In genomic region chr11:68400021-68400671, GRCm38 (mm10) we compare ENCODE assay signal across 9 mouse cellular contexts. TPM values are rescaled to one million over a fixed set of nuclear protein-coding genes. Genes with fewer than 3 reads are reported as not detected.
DNase-seq lines count a peak whose midpoint lies in the region; ATAC-seq and TF ChIP-seq lines count a peak whose summit lies in the region.
"Had no signal": no experiment of that assay in that cellular context is flagged by ENCODE, and none has a peak within 500 bp of the region (broad histone marks: within the 10 kb centered on the region; RNA-seq: fewer than 3 reads in every experiment).

No protein-coding gene starts in this region.

- H3K79me2 ChIP-seq in liver, adult 2 months (ENCODE audit: control insufficient read depth, insufficient read depth, low read length), result no peaks in the 10 kb centered on the region

- intact Hi-C loops in gastrocnemius, postnatal 14 days (cut with DNase I; ENCODE audit: low total_unique reads), result no loop called here
- intact Hi-C loops in left cerebral cortex, postnatal 14 days (cut with DNase I), result loop anchor here (10.0 kb wide), 1 partner anchor 575 kb away; no protein-coding TSS in a partner anchor

- 2% methylated on average over 52 of the region's 57 CpGs for WGBS in liver, adult 2 months
- under 1% methylated on average over 55 of the region's 57 CpGs for WGBS in intestine, postnatal 0 days
- under 1% methylated on average over 57 of the region's 57 CpGs for WGBS in lung, embryonic 14.5 days

- H3K4me1 ChIP-seq in liver, adult 2 months (ENCODE audit: control insufficient read depth, insufficient read depth, low read length), result peaks cover 2% of the 10 kb centered on the region; the same call in 1 of the 2 replicates
- no peaks in the 10 kb centered on the region for H3K4me1 ChIP-seq in intestine, postnatal 0 days (replicated peaks; ENCODE audit: control insufficient read depth, insufficient read depth, low read length)
- 0 out of 2 replicates have a peak, but pooled peaks cover 5% of the 10 kb centered on the region for H3K4me1 ChIP-seq in lung, embryonic 14.5 days (ENCODE audit: insufficient read depth)

- H3K27me3 ChIP-seq in liver, adult 2 months (ENCODE audit: control insufficient read depth, insufficient read depth, low read length), result no peaks in the 10 kb centered on the region; the same call in none of the 2 replicates
- H3K27me3 ChIP-seq in intestine, postnatal 0 days (replicated peaks; ENCODE audit: control insufficient read depth, insufficient read depth, low read length), result peaks cover 57% of the 10 kb centered on the region
- H3K27me3 ChIP-seq in lung, embryonic 14.5 days (ENCODE audit: insufficient read depth, low read length), result peaks cover 67% of the 10 kb centered on the region
- no peaks in the 10 kb centered on the region for H3K27me3 ChIP-seq in splenic B cell, adult 2 months (ENCODE audit: control insufficient read depth, insufficient read depth, low read length, poor library complexity, severe bottlenecking)

- ATAC-seq in intestine, postnatal 0 days, result no peak
- ATAC-seq in lung, embryonic 14.5 days (ENCODE audit: insufficient read depth), result peak; percentile 67

- peak; percentile 19; the same call in 1 of the 2 replicates for TF ChIP-seq CTCF in liver, adult 2 months (IDR thresholded peaks at IDR 0.05; ENCODE audit: low read depth, low read length)
- peak; percentile 60 for TF ChIP-seq CTCF in intestine, postnatal 0 days (IDR thresholded peaks at IDR 0.05; ENCODE audit: low read depth)
- peak; percentile 54 for TF ChIP-seq CTCF in lung, embryonic 14.5 days (IDR thresholded peaks at IDR 0.05; ENCODE audit: low read depth)

- H3K4me3 ChIP-seq in liver, adult 2 months (ENCODE audit: insufficient read depth, low read depth, low read length), result peak overlapping the region; percentile 28; the same call in 1 of the 2 replicates
- H3K4me3 ChIP-seq in intestine, postnatal 0 days (ENCODE audit: low read depth, low read length), result peak overlapping the region; percentile 47
- H3K4me3 ChIP-seq in lung, embryonic 14.5 days (ENCODE audit: low read depth, low read length), result peak overlapping the region; percentile 49

- H3K27ac ChIP-seq in liver, adult 2 months (replicated peaks; ENCODE audit: insufficient read depth, low read depth, low read length), result no peak overlapping the region
- no peak overlapping the region for H3K27ac ChIP-seq in intestine, postnatal 0 days (ENCODE audit: low read depth, low read length)
- no peak overlapping the region for H3K27ac ChIP-seq in lung, embryonic 14.5 days (ENCODE audit: low read depth)

- H3K9ac ChIP-seq in liver, adult 2 months (ENCODE audit: low read depth, low read length), result no peak overlapping the region
- H3K9ac ChIP-seq in intestine, postnatal 0 days (ENCODE audit: low read depth, low read length), result no peak overlapping the region
- H3K9ac ChIP-seq in lung, embryonic 14.5 days, result peak overlapping the region; percentile 46

- no peaks in the 10 kb centered on the region for H3K9me3 ChIP-seq in intestine, postnatal 0 days (ENCODE audit: control insufficient read depth)
- H3K9me3 ChIP-seq in lung, embryonic 14.5 days (ENCODE audit: low read depth, low read length), result no peaks in the 10 kb centered on the region

- no peaks in the 10 kb centered on the region for H3K36me3 ChIP-seq in liver, adult 2 months (ENCODE audit: control insufficient read depth, insufficient read depth, low read length)
- H3K36me3 ChIP-seq in intestine, postnatal 0 days (ENCODE audit: control insufficient read depth, insufficient read depth), result no peaks in the 10 kb centered on the region
- no peaks in the 10 kb centered on the region for H3K36me3 ChIP-seq in lung, embryonic 14.5 days (ENCODE audit: insufficient read depth)
- no peaks in the 10 kb centered on the region for H3K36me3 ChIP-seq in splenic B cell, adult 2 months (ENCODE audit: control insufficient read depth, insufficient read depth, low read length, poor library complexity, severe bottlenecking)

- TF ChIP-seq POLR2A in liver, adult 2 months (IDR thresholded peaks at IDR 0.05; ENCODE audit: extremely low read depth, insufficient read depth, low read length), result no peak

- peak overlapping the region; percentile 83 for H3K4me2 ChIP-seq in intestine, postnatal 0 days (replicated peaks; ENCODE audit: low read depth)
- peak overlapping the region; percentile 97 for H3K4me2 ChIP-seq in lung, embryonic 14.5 days

- DNase-seq in liver, adult 2 months (ENCODE audit: extremely low read depth, low read depth, low spot score), result no peak
- DNase-seq in liver, result no peak
- DNase-seq in cerebellum, adult 8-10 months, result peak; percentile 39
- peak; percentile 34 for DNase-seq in gastrocnemius, postnatal 14 days
- DNase-seq in lung, embryonic 14.5 days, result peak; percentile 62
- peak; percentile 16 for DNase-seq in splenic B cell, adult 2 months (ENCODE audit: low read depth, low spot score)
- no peak for DNase-seq in left cerebral cortex, postnatal 14 days (ENCODE audit: low spot score in 2 of 2)

RNA-seq across cellular contexts. Expression of gene Ntn1, which starts 0.5 kb away (rescaled TPM):
- 4.9 and 7.2 TPM in 2 replicates for total RNA-seq in liver, adult 2 months (2014; rRNA removed)
- polyA plus RNA-seq in liver, adult 2 months (2012; rRNA removed), result 5.5 and 7.8 TPM in 2 replicates
- 10 to 100 TPM in 1 of 2 experiments, 1 to 10 TPM in 1; 6.9 to 10.9 TPM for total RNA-seq in gastrocnemius, postnatal 14 days (2021)
- polyA plus RNA-seq in intestine, postnatal 0 days (2015; fragmentation: Nextera tagmentation; extraction: Ambion mirVana), result 8.7 and 8.8 TPM in 2 replicates
- polyA plus RNA-seq in lung, embryonic 14.5 days (2014; fragmentation: Nextera tagmentation; extraction: Ambion mirVana), result 2.5 and 3.2 TPM in 2 replicates
- 10 to 100 TPM in 1 of 2 experiments, 1 to 10 TPM in 1; 8.0 to 11.1 TPM for total RNA-seq in left cerebral cortex, postnatal 14 days (2021)
- total RNA-seq: MEL had no signal

RNA-seq across cellular contexts. Expression of gene Pik3r5, which starts 31.8 kb away (rescaled TPM):
- 0.28 and 1.2 TPM in 2 replicates for total RNA-seq in liver, adult 2 months (2014; rRNA removed)
- 0.29 and 0.77 TPM in 2 replicates for polyA plus RNA-seq in liver, adult 2 months (2012; rRNA removed)
- total RNA-seq in gastrocnemius, postnatal 14 days (2021), result under 1 TPM; 0.35 to 0.41 TPM
- 0.22 and 0.35 TPM in 2 replicates for polyA plus RNA-seq in intestine, postnatal 0 days (2015; fragmentation: Nextera tagmentation; extraction: Ambion mirVana)
- 0.30 and 0.43 TPM in 2 replicates for polyA plus RNA-seq in lung, embryonic 14.5 days (2014; fragmentation: Nextera tagmentation; extraction: Ambion mirVana)
- total RNA-seq in left cerebral cortex, postnatal 14 days (2021), result 1 to 10 TPM; 4.0 to 4.1 TPM

Comparison
In these comparisons a context has a peak if more than half of its experiments do, and no peak if none do; other contexts are left out.
1. DNase-seq: peak in cerebellum, adult 8-10 months (single experiment), gastrocnemius, postnatal 14 days (single experiment), lung, embryonic 14.5 days (single experiment) and splenic B cell, adult 2 months (single experiment); none in liver, adult 2 months (single experiment), liver (single experiment) and left cerebral cortex, postnatal 14 days (0 of 2).
2. Peak in every context shown above with its lines, with median percentiles within 50 percentile points of each other: H3K4me3 ChIP-seq and CTCF ChIP-seq.